Comparison of ENCODE assay signal across 8 mouse cellular contexts in the genomic region with DNA sequence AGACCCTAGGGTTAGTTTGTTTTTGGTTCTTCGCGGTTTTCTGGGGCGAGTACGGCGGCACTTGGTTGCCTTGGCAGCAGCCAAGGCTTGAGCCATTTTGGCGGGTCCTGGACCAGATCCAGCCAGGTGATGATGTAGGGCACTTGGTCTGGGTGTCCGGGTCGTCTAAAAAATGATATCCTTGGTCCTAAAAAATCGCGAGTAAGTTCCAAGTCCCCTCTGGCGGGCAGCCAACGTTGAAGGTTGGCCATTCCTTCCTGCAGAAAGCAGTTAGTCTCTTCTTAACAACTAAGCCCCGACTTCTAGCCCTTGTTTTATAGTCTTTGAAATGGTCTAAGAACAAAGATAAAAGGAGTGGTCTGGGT. TPM values are rescaled to one million over a fixed set of nuclear protein-coding genes. Genes with fewer than 3 reads are reported as not detected.
DNase-seq lines count a peak whose midpoint lies in the region; ATAC-seq lines count a peak whose summit lies in the region.

No protein-coding gene starts in this region.

- ATAC-seq in kidney, embryonic 14.5 days (ENCODE audit: low FRiP score, low TSS enrichment) = no peak
- ATAC-seq in heart, embryonic 11.5 days (replicated peaks; ENCODE audit: insufficient number of reproducible peaks, low FRiP score, low TSS enrichment) = no peak
- ATAC-seq in midbrain, embryonic 15.5 days (replicated peaks) = no peak
- no peak for ATAC-seq in CD4-positive, CD25-positive, alpha-beta regulatory T cell, adult 4 months

- peak overlapping the region; percentile 63 for H3K4me2 ChIP-seq in kidney, embryonic 14.5 days (replicated peaks; ENCODE audit: low read depth, low read length)
- H3K4me2 ChIP-seq in heart, embryonic 11.5 days = peak overlapping the region; percentile 71
- peak overlapping the region; percentile 70 for H3K4me2 ChIP-seq in midbrain, embryonic 15.5 days

- no peak for DNase-seq in kidney, adult 8-10 months
- peak; percentile 34 for DNase-seq in kidney, postnatal 14 days
- no peak for DNase-seq in yolk sac, embryonic 10.5 days (ENCODE audit: low spot score)

- no peaks in the 10 kb centered on the region for H3K27me3 ChIP-seq in kidney, embryonic 14.5 days (ENCODE audit: control insufficient read depth, insufficient read depth, low read length)
- no peaks in the 10 kb centered on the region for H3K27me3 ChIP-seq in heart, embryonic 11.5 days (ENCODE audit: control insufficient read depth, insufficient read depth, low read length)
- no peaks in the 10 kb centered on the region for H3K27me3 ChIP-seq in midbrain, embryonic 15.5 days (replicated peaks)

- peak overlapping the region; percentile 60 for H3K9ac ChIP-seq in kidney, embryonic 14.5 days (ENCODE audit: low read depth, low read length)
- peak overlapping the region; percentile 74 for H3K9ac ChIP-seq in heart, embryonic 11.5 days (ENCODE audit: low read depth, low read length)
- peak overlapping the region; percentile 57; the same call in 1 of the 2 replicates for H3K9ac ChIP-seq in midbrain, embryonic 15.5 days

- 58% methylated on average over 13 of the region's 13 CpGs for WGBS in kidney, embryonic 14.5 days
- WGBS in heart, embryonic 11.5 days (ENCODE audit: insufficient replicate concordance) = 57% methylated on average over 13 of the region's 13 CpGs
- 28% methylated on average over 13 of the region's 13 CpGs for WGBS in midbrain, embryonic 15.5 days

- no peak overlapping the region; the same call in 1 of the 2 replicates for H3K27ac ChIP-seq in kidney, embryonic 14.5 days (ENCODE audit: low read depth, low read length)
- no peak overlapping the region for H3K27ac ChIP-seq in brown adipose tissue, adult 24 weeks (replicated peaks; ENCODE audit: low read depth, low read length)
- no peak overlapping the region for H3K27ac ChIP-seq in heart, embryonic 11.5 days (ENCODE audit: low read depth, low read length)
- peak overlapping the region; percentile 68 for H3K27ac ChIP-seq in midbrain, embryonic 15.5 days

- peaks cover 3% of the 10 kb centered on the region; the same call in 1 of the 2 replicates for H3K4me1 ChIP-seq in kidney, embryonic 14.5 days (ENCODE audit: control insufficient read depth, insufficient read depth, low read length)
- peaks cover 4% of the 10 kb centered on the region; the same call in 1 of the 2 replicates for H3K4me1 ChIP-seq in brown adipose tissue, adult 24 weeks (ENCODE audit: control insufficient read depth, insufficient read depth, insufficient read length, low read length)
- H3K4me1 ChIP-seq in heart, embryonic 11.5 days (ENCODE audit: control insufficient read depth, insufficient read depth, low read length) = peaks cover 4% of the 10 kb centered on the region
- peaks cover 22% of the 10 kb centered on the region for H3K4me1 ChIP-seq in midbrain, embryonic 15.5 days

- H3K4me3 ChIP-seq in kidney, embryonic 14.5 days (ENCODE audit: low read length) = peak overlapping the region; percentile 41
- peak overlapping the region; percentile 63 for H3K4me3 ChIP-seq in brown adipose tissue, adult 24 weeks (ENCODE audit: insufficient read depth, low read depth, low read length)
- H3K4me3 ChIP-seq in heart, embryonic 11.5 days (ENCODE audit: low read depth, low read length) = peak overlapping the region; percentile 33
- H3K4me3 ChIP-seq in midbrain, embryonic 15.5 days = peak overlapping the region; percentile 49

- peaks cover 7% of the 10 kb centered on the region; the same call in 1 of the 2 replicates for H3K36me3 ChIP-seq in kidney, embryonic 14.5 days (ENCODE audit: control insufficient read depth, insufficient read depth, low read length)
- peaks cover 2% of the 10 kb centered on the region; the same call in 1 of the 2 replicates for H3K36me3 ChIP-seq in heart, embryonic 11.5 days (ENCODE audit: control insufficient read depth, insufficient read depth, low read length)
- H3K36me3 ChIP-seq in midbrain, embryonic 15.5 days (replicated peaks) = no peaks in the 10 kb centered on the region; the same call in 1 of the 2 replicates

- H3K9me3 ChIP-seq in kidney, embryonic 14.5 days (ENCODE audit: control insufficient read depth, low read length) = peaks cover 41% of the 10 kb centered on the region
- H3K9me3 ChIP-seq in heart, embryonic 11.5 days (replicated peaks; ENCODE audit: control insufficient read depth, low read length) = peaks cover 15% of the 10 kb centered on the region
- no peaks in the 10 kb centered on the region; the same call in 1 of the 2 replicates for H3K9me3 ChIP-seq in midbrain, embryonic 15.5 days

RNA-seq across cellular contexts. Expression of a gene that starts 7.1 kb away (rescaled TPM):
- polyA plus RNA-seq in kidney, embryonic 14.5 days (2014; fragmentation: Nextera tagmentation; extraction: Ambion mirVana) = 48.3 and 48.9 TPM in 2 replicates
- 13.9 and 15.4 TPM in 2 replicates for polyA plus RNA-seq in brown adipose tissue, adult 24 weeks (2012; ENCODE audit: insufficient read depth, insufficient read length, missing spikeins)
- 49.0 and 49.8 TPM in 2 replicates for polyA plus RNA-seq in heart, embryonic 11.5 days (2014; fragmentation: Nextera tagmentation; extraction: Ambion mirVana)
- polyA plus RNA-seq in midbrain, embryonic 15.5 days (2015; fragmentation: Nextera tagmentation; extraction: Ambion mirVana) = 70.6 and 71.2 TPM in 2 replicates
- 10 to 100 TPM; 37.2 to 56.6 TPM for polyA plus RNA-seq in CD4-positive, CD25-positive, alpha-beta regulatory T cell, adult 4 months (2017; shearing (Covaris generic))

RNA-seq across cellular contexts. Expression of a gene that starts 7.3 kb away (rescaled TPM):
- polyA plus RNA-seq in kidney, embryonic 14.5 days (2014; fragmentation: Nextera tagmentation; extraction: Ambion mirVana) = 89.4 and 102 TPM in 2 replicates
- polyA plus RNA-seq in brown adipose tissue, adult 24 weeks (2012; ENCODE audit: insufficient read depth, insufficient read length, missing spikeins) = 38.0 and 43.0 TPM in 2 replicates
- 73.0 and 80.8 TPM in 2 replicates for polyA plus RNA-seq in heart, embryonic 11.5 days (2014; fragmentation: Nextera tagmentation; extraction: Ambion mirVana)
- polyA plus RNA-seq in midbrain, embryonic 15.5 days (2015; fragmentation: Nextera tagmentation; extraction: Ambion mirVana) = 54.3 and 54.7 TPM in 2 replicates
- polyA plus RNA-seq in CD4-positive, CD25-positive, alpha-beta regulatory T cell, adult 4 months (2017; shearing (Covaris generic)) = 100 to 1,000 TPM; 140 to 143 TPM

RNA-seq across cellular contexts. Expression of a gene that starts 27.2 kb away (rescaled TPM):
- 21.3 and 23.6 TPM in 2 replicates for polyA plus RNA-seq in kidney, embryonic 14.5 days (2014; fragmentation: Nextera tagmentation; extraction: Ambion mirVana)
- polyA plus RNA-seq in brown adipose tissue, adult 24 weeks (2012; ENCODE audit: insufficient read depth, insufficient read length, missing spikeins) = 4.3 and 10.1 TPM in 2 replicates
- polyA plus RNA-seq in heart, embryonic 11.5 days (2014; fragmentation: Nextera tagmentation; extraction: Ambion mirVana) = 7.4 and 10.4 TPM in 2 replicates
- 4.8 and 7.1 TPM in 2 replicates for polyA plus RNA-seq in midbrain, embryonic 15.5 days (2015; fragmentation: Nextera tagmentation; extraction: Ambion mirVana)
- polyA plus RNA-seq in CD4-positive, CD25-positive, alpha-beta regulatory T cell, adult 4 months (2017; shearing (Covaris generic)) = 100 to 1,000 TPM; 127 to 195 TPM
